In the genomic region with DNA sequence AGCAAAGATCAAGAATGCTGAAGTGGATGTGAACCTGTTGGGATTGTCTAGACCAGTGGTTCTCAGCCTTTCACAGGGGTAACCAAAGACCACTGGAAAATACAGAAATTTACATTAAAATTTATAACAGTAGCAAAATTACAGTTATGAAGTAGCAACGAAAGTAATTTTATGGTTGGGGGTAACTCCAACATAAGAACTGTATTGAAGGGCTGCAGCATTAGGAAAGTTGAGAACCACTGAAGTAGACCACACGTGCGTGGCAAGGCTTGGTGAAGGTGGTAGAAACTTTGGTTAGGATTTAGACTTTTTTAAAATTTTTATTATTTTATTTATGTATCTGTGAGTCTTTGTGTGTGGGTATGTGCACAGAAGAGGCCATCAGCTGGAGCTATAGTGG, we compare ENCODE assay signal across 8 mouse cellular contexts. TPM values are rescaled to one million over a fixed set of nuclear protein-coding genes. Genes with fewer than 3 reads are reported as not detected.
DNase-seq lines count a peak whose midpoint lies in the region; ATAC-seq and TF ChIP-seq lines count a peak whose summit lies in the region.

A gene (plus strand): TSS at position 301 of the 400 bp plus-strand sequence.

- no peaks in the 10 kb centered on the region for H3K9me3 ChIP-seq in heart, embryonic 13.5 days

- no peak within 1 kb of the TSS; the same call in 1 of the 2 replicates for H3K4me3 ChIP-seq in left cerebral cortex, adult 2 months
- H3K4me3 ChIP-seq in heart, embryonic 13.5 days: no peak within 1 kb of the TSS
- peak within 1 kb of the TSS; percentile 67 for H3K4me3 ChIP-seq in myocyte

- H3K79me2 ChIP-seq in myocyte (ENCODE audit: control insufficient read depth, insufficient read depth): peaks cover 11% of the 10 kb centered on the region

- no peak within 1 kb of the TSS for H3K9ac ChIP-seq in heart, embryonic 13.5 days

- peaks cover 32% of the 10 kb centered on the region for H3K36me3 ChIP-seq in heart, embryonic 13.5 days
- peaks cover 13% of the 10 kb centered on the region for H3K36me3 ChIP-seq in myocyte (ENCODE audit: control insufficient read depth, insufficient read depth)

- 90% methylated on average over 3 of the region's 3 CpGs for WGBS in heart, embryonic 13.5 days

- intact Hi-C loops in left cerebral cortex, adult 2 months (cut with DNase I): no loop called here
- intact Hi-C loops in left cerebral cortex, postnatal 14 days (cut with DNase I): no loop called here

- no peak for DNase-seq in left cerebral cortex, adult 2 months (ENCODE audit: extremely low spot score in 1 of 2, low spot score in 2 of 2)
- DNase-seq in left cerebral cortex, adult 11 months (ENCODE audit: low spot score): no peak
- no peak for DNase-seq in left cerebral cortex, postnatal 14 days (ENCODE audit: low spot score in 2 of 2)
- no peak for DNase-seq in cerebellum, adult 11 months
- no peak for DNase-seq in right cerebral cortex, adult 18-20 months

- no peak for TF ChIP-seq CTCF in left cerebral cortex, adult 2 months (IDR thresholded peaks at IDR 0.05)

- no peak for TF ChIP-seq POLR2A in myocyte (IDR thresholded peaks at IDR 0.05; ENCODE audit: insufficient read length, low read depth)

- H3K27me3 ChIP-seq in heart, embryonic 13.5 days (replicated peaks): no peaks in the 10 kb centered on the region
- no peaks in the 10 kb centered on the region for H3K27me3 ChIP-seq in myocyte (ENCODE audit: control insufficient read depth, insufficient read depth, insufficient read length)

- no peak within 1 kb of the TSS for H3K27ac ChIP-seq in left cerebral cortex, adult 2 months
- H3K27ac ChIP-seq in heart, embryonic 13.5 days (replicated peaks): peak within 1 kb of the TSS; percentile 42; the same call in 1 of the 2 replicates

- H3K4me2 ChIP-seq in heart, embryonic 13.5 days: peak within 1 kb of the TSS; percentile 82
- peak within 1 kb of the TSS; percentile 89 for H3K4me2 ChIP-seq in myocyte (ENCODE audit: low read depth)

- no peak for ATAC-seq in common myeloid progenitor, adult 5-6 weeks (replicated peaks; ENCODE audit: low read depth, poor library complexity, severe bottlenecking)
- ATAC-seq in heart, embryonic 13.5 days (ENCODE audit: extremely low read depth, insufficient number of reproducible peaks, low FRiP score, low TSS enrichment): no peak

- no peak within 1 kb of the TSS for H3ac ChIP-seq in myocyte (ENCODE audit: control insufficient read depth, insufficient read length)

- peaks cover 30% of the 10 kb centered on the region for H3K4me1 ChIP-seq in heart, embryonic 13.5 days

TF ChIP-seq in myocyte, 11 proteins besides CTCF, POLR2A, EP300 and RAD21:
- no peak for TF ChIP-seq CEBPB (IDR thresholded peaks at IDR 0.05; ENCODE audit: insufficient read depth, poor library complexity, severe bottlenecking)
- TF ChIP-seq TCF3 (IDR thresholded peaks at IDR 0.05; ENCODE audit: insufficient read length, low read depth): no peak
- TF ChIP-seq MAX (IDR thresholded peaks at IDR 0.05; ENCODE audit: low read depth): no peak
- no peak for TF ChIP-seq TCF12 (IDR thresholded peaks at IDR 0.05; ENCODE audit: insufficient read depth, poor library complexity, severe bottlenecking)
- no peak for TF ChIP-seq MYOD1 (IDR thresholded peaks at IDR 0.05; ENCODE audit: control insufficient read depth in 1 of 3, insufficient read length in 2 of 3, low read depth in 2 of 3)
- no peak for TF ChIP-seq REST (IDR thresholded peaks at IDR 0.05; ENCODE audit: insufficient read depth, insufficient read length)
- TF ChIP-seq POLR2AphosphoS2 (IDR thresholded peaks at IDR 0.05; ENCODE audit: insufficient read length, low read depth): no peak
- no peak for TF ChIP-seq SRF (IDR thresholded peaks at IDR 0.05; ENCODE audit: control insufficient read depth, insufficient read length, low read depth)

RNA-seq across cellular contexts. Expression of the gene that starts here (rescaled TPM):
- 10 to 100 TPM; 64.2 to 71.0 TPM for total RNA-seq in left cerebral cortex, adult 2 months (2021)
- total RNA-seq in common myeloid progenitor, adult 5-6 weeks (2017): 13.8 and 18.5 TPM in 2 replicates
- 66.8 and 68.0 TPM in 2 replicates for polyA plus RNA-seq in heart, embryonic 13.5 days (2015; fragmentation: Nextera tagmentation; extraction: Ambion mirVana)
- total RNA-seq in left cerebral cortex, postnatal 14 days (2021): 10 to 100 TPM; 69.1 to 69.4 TPM
- 52.8 TPM for polyA plus RNA-seq in myocyte (2012; fragmentation: generic; extraction: Trizol)
